Mouse (Mus musculus) small intestine, adult 2 months (tissue): Measurements from ENCODE around the gene Defb15. TPM values are rescaled to one million over a fixed set of nuclear protein-coding genes. Genes with fewer than 3 reads are reported as not detected.

Experiments
- H3K27ac ChIP-seq: fragments of 200-500 bp; 2 replicates; pipeline ENCODE4 v1.5.1; 2012; ENCODE audit warnings: low read depth, low read length, control low read depth, inconsistent platforms; ENCODE audit not compliant: insufficient read depth
- H3K27me3 ChIP-seq: fragments of 200-500 bp; 2 replicates; pipeline ENCODE4 v1.6.1; 2012; ENCODE audit warnings: mild to moderate bottlenecking, moderate library complexity, low read length, inconsistent platforms; ENCODE audit not compliant: control insufficient read depth, insufficient read depth
- H3K36me3 ChIP-seq: fragments of 200-500 bp; 2 replicates; pipeline ENCODE4 v1.6.1; 2012; ENCODE audit warnings: mild to moderate bottlenecking, low read length, control low read depth, inconsistent platforms; ENCODE audit not compliant: control insufficient read depth, insufficient read depth
- H3K4me1 ChIP-seq: fragments of 200-500 bp; 2 replicates; pipeline ENCODE4 v1.6.1; 2012; ENCODE audit warnings: low read length, inconsistent platforms, mixed read lengths; ENCODE audit not compliant: control insufficient read depth, insufficient read depth, insufficient read length
- H3K4me3 ChIP-seq: fragments of 200-500 bp; 2 replicates; pipeline ENCODE4 v1.5.1; 2012; ENCODE audit warnings: low read depth, mild to moderate bottlenecking, control low read depth, inconsistent platforms, low read length, moderate library complexity
- CTCF ChIP-seq: fragments of 200-500 bp; IDR thresholded peaks from 2 replicates; pipeline ENCODE4 v1.5.1; 2012; ENCODE audit warnings: low read depth, mild to moderate bottlenecking, control low read depth, inconsistent platforms, low read length, moderate library complexity, mixed read lengths; ENCODE audit not compliant: insufficient replicate concordance, insufficient read length; ENCODE audit errors: extremely low read depth
- POLR2A ChIP-seq: fragments of 200-500 bp; IDR thresholded peaks from 2 replicates; pipeline ENCODE4 v1.6.1; 2012; ENCODE audit warnings: low read depth, mild to moderate bottlenecking, control low read depth, inconsistent platforms, low read length, moderate library complexity
- WGBS: fragments of 180-500 bp; shearing (Covaris S2); methylation state at CpG from one replicate; pipeline ENCODE4 v1.1.7; 2018; 5-methylcytosine and 5-hydroxymethylcytosine counted together
- polyA plus RNA-seq: library from polyadenylated mRNA; depleted of rRNA; stranded (reverse); fragments of >200 nt; gene quantifications from 2 replicates; pipeline ENCODE4 v1.2.3, GENCODE M21; 2012; rRNA removed

Gene Defb15
- polyA plus RNA-seq: not detected in 2 replicates

- TF ChIP-seq CTCF (no peak), POLR2A (no peak)
- Histone ChIP-seq H3K36me3 (no peaks in the 10 kb centered on the region), H3K27ac (no peak within 1 kb of the TSS), H3K4me1 (no peaks in the 10 kb centered on the region), H3K27me3 (no peaks in the 10 kb centered on the region), H3K4me3 (no peak within 1 kb of the TSS)
- WGBS: 87% methylated on average over 6 of the region's 6 CpGs
These were observed at the start of gene Defb15 for GRCm38 (mm10) chr8:21932610-21933009. TSS of gene Defb15 (minus strand) at chr8:21932710.

GRCm38 (mm10) chr8:21981664-21982337 lies 49.3 kb upstream of the Defb15 start:
- TF ChIP-seq POLR2A (no peak), CTCF (no peak)
- H3K27me3 ChIP-seq: no peaks in the 10 kb centered on the region
- H3K4me1 ChIP-seq: no peaks in the 10 kb centered on the region
- WGBS: 54% methylated on average over 8 of the region's 8 CpGs
- no peaks in the 10 kb centered on the region for H3K36me3 ChIP-seq
- no peak overlapping the region for H3K27ac ChIP-seq
- H3K4me3 ChIP-seq: no peak overlapping the region

GRCm38 (mm10) chr8:21978193-21978592 lies 45.7 kb upstream of the Defb15 start:
- 73% methylated on average over 4 of the region's 4 CpGs for WGBS
- Histone ChIP-seq H3K36me3 (no peaks in the 10 kb centered on the region), H3K27me3 (no peaks in the 10 kb centered on the region), H3K4me1 (no peaks in the 10 kb centered on the region), H3K4me3 (no peak overlapping the region), H3K27ac (no peak overlapping the region)
- TF ChIP-seq POLR2A (no peak), CTCF (no peak)

GRCm38 (mm10) chr8:21969475-21969874 lies 37.0 kb upstream of the Defb15 start, which contains the start of gene Ccdc70:
TSS of gene Ccdc70 (plus strand) at chr8:21969775.
- no peaks in the 10 kb centered on the region for H3K27me3 ChIP-seq
- 59% methylated on average over 3 of the region's 3 CpGs for WGBS
- no peak within 1 kb of the TSS for H3K4me3 ChIP-seq
- no peak within 1 kb of the TSS for H3K27ac ChIP-seq
- H3K36me3 ChIP-seq: no peaks in the 10 kb centered on the region
- no peak for TF ChIP-seq POLR2A
- TF ChIP-seq CTCF: no peak
- no peaks in the 10 kb centered on the region for H3K4me1 ChIP-seq

GRCm38 (mm10) chr8:21966646-21967045 lies 34.1 kb upstream of the Defb15 start:
- TF ChIP-seq CTCF: no peak
- TF ChIP-seq POLR2A: no peak
- no peaks in the 10 kb centered on the region for H3K4me1 ChIP-seq
- no peak overlapping the region for H3K27ac ChIP-seq
- WGBS: 93% methylated on average over 1 of the region's 1 CpGs
- no peaks in the 10 kb centered on the region for H3K36me3 ChIP-seq
- no peak overlapping the region for H3K4me3 ChIP-seq
- no peaks in the 10 kb centered on the region for H3K27me3 ChIP-seq

- H3K27ac ChIP-seq: no peak within 1 kb of the TSS
- 81% methylated on average over 2 of the region's 2 CpGs for WGBS
- H3K27me3 ChIP-seq: no peaks in the 10 kb centered on the region
- no peaks in the 10 kb centered on the region for H3K4me1 ChIP-seq
- H3K36me3 ChIP-seq: no peaks in the 10 kb centered on the region
- no peak within 1 kb of the TSS for H3K4me3 ChIP-seq
- TF ChIP-seq CTCF: no peak
- no peak for TF ChIP-seq POLR2A
These were observed 25.9 kb upstream of the Defb15 start, which contains the start of gene Fam90a1a for GRCm38 (mm10) chr8:21958414-21958813. TSS of gene Fam90a1a (plus strand) at chr8:21958714.

GRCm38 (mm10) chr8:21956336-21956735 lies 23.8 kb upstream of the Defb15 start:
- 83% methylated on average over 3 of the region's 3 CpGs for WGBS
- Histone ChIP-seq H3K27me3 (no peaks in the 10 kb centered on the region), H3K4me1 (no peaks in the 10 kb centered on the region), H3K4me3 (no peak overlapping the region), H3K36me3 (no peaks in the 10 kb centered on the region), H3K27ac (no peak overlapping the region)
- no peak for TF ChIP-seq POLR2A
- no peak for TF ChIP-seq CTCF
